Mouse (Mus musculus) heart, embryonic 13.5 days (tissue): ENCODE measurements at regions not wholly inside any gene's neighbourhood (a gene's known extent, or its start where the extent isn't known, plus 50 kb on each side); places are given as distances from the start of the nearest gene placed in this dataset.

Experiments used
- ATAC-seq: fragments of 200-750 bp; cut with Nextera tagmentation; 2 replicates; pipeline ENCODE4 v1.8.0; 2017; ENCODE audit warnings: moderate TSS enrichment; ENCODE audit not compliant: insufficient number of reproducible peaks, low FRiP score, low TSS enrichment; ENCODE audit errors: extremely low read depth
- H3K27ac ChIP-seq: fragments of 300-500 bp; sonication (generic); replicated peaks from 2 replicates; pipeline ENCODE4 v1.5.1; 2015; ENCODE audit warnings: moderate library complexity, mild to moderate bottlenecking, inconsistent platforms
- H3K27me3 ChIP-seq: fragments of 300-500 bp; sonication (generic); replicated peaks from 2 replicates; pipeline ENCODE4 v1.6.1; 2015; ENCODE audit warnings: mild to moderate bottlenecking, inconsistent platforms
- H3K36me3 ChIP-seq: fragments of 300-500 bp; sonication (generic); 2 replicates; pipeline ENCODE4 v1.6.1; 2015; ENCODE audit warnings: mild to moderate bottlenecking, inconsistent platforms
- H3K4me1 ChIP-seq: fragments of 300-500 bp; sonication (generic); 2 replicates; pipeline ENCODE4 v1.6.1; 2015; ENCODE audit warnings: inconsistent platforms
- H3K4me2 ChIP-seq: fragments of 300-500 bp; sonication (generic); 2 replicates; pipeline ENCODE4 v1.6.1; 2015; ENCODE audit warnings: inconsistent platforms, mild to moderate bottlenecking, moderate library complexity
- H3K4me3 ChIP-seq: fragments of 300-500 bp; sonication (generic); 2 replicates; pipeline ENCODE4 v1.5.1; 2015; ENCODE audit warnings: moderate library complexity, mild to moderate bottlenecking, inconsistent platforms
- H3K9ac ChIP-seq: fragments of 300-500 bp; sonication (generic); 2 replicates; pipeline ENCODE4 v1.6.1; 2015; ENCODE audit warnings: inconsistent platforms, mild to moderate bottlenecking, moderate library complexity
- H3K9me3 ChIP-seq: fragments of 300-500 bp; sonication (generic); 2 replicates; pipeline ENCODE4 v1.6.1; 2016; ENCODE audit warnings: inconsistent platforms
- WGBS: fragments of 180-500 bp; shearing (Covaris S2); methylation state at CpG from one replicate; pipeline ENCODE4 v1.1.7; 2015; ENCODE audit warnings: mixed read lengths; 5-methylcytosine and 5-hydroxymethylcytosine counted together

- no peaks in the 10 kb centered on the region for H3K4me1 ChIP-seq
- 62% methylated on average over 2 of the region's 2 CpGs for WGBS
- H3K36me3 ChIP-seq, result no peaks in the 10 kb centered on the region
- no peak overlapping the region for H3K9ac ChIP-seq
- no peak overlapping the region for H3K4me2 ChIP-seq
- H3K27me3 ChIP-seq, result no peaks in the 10 kb centered on the region
- no peaks in the 10 kb centered on the region for H3K9me3 ChIP-seq
- no peak for ATAC-seq
- no peak overlapping the region for H3K4me3 ChIP-seq
- H3K27ac ChIP-seq, result no peak overlapping the region
These were observed 67.2 kb upstream of the Btg1 start for GRCm38 (mm10) chr10:96549651-96550050.

DNA sequence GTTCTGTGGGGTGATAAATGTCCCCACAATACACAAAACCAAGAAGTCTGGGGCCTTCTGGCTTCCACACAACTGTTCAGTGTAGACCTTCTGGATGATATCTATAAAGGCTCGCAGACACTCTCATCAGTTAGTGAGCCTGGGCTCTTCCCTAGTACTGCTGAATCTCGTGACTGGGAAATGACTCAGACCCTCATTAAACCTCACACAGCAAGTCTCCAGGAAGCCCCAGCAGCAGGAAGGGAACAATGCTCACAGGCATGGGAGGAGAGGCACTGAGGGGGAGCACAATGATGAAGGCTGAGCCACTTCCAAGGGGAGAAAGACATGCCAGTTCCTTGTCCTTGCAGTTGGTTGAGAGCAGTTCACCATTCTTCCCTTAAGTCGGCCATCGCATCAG, 66.5 kb upstream of the Btg1 start:
- ATAC-seq, result no peak
- 68% methylated on average over 4 of the region's 4 CpGs for WGBS
- Histone ChIP-seq H3K4me2 (no peak overlapping the region), H3K36me3 (no peaks in the 10 kb centered on the region), H3K27ac (no peak overlapping the region), H3K27me3 (no peaks in the 10 kb centered on the region), H3K4me3 (no peak overlapping the region), H3K4me1 (no peaks in the 10 kb centered on the region), H3K9ac (no peak overlapping the region), H3K9me3 (no peaks in the 10 kb centered on the region)

GRCm38 (mm10) chr10:96557336-96557735, 59.5 kb upstream of the Btg1 start:
- 67% methylated on average over 2 of the region's 2 CpGs for WGBS
- Histone ChIP-seq H3K9me3 (no peaks in the 10 kb centered on the region), H3K27me3 (no peaks in the 10 kb centered on the region), H3K4me2 (no peak overlapping the region), H3K4me3 (no peak overlapping the region), H3K36me3 (no peaks in the 10 kb centered on the region), H3K4me1 (no peaks in the 10 kb centered on the region), H3K9ac (no peak overlapping the region), H3K27ac (no peak overlapping the region)
- ATAC-seq, result no peak

GRCm38 (mm10) chr10:96565343-96565742, 51.5 kb upstream of the Btg1 start:
- H3K36me3 ChIP-seq, result no peaks in the 10 kb centered on the region
- H3K27me3 ChIP-seq, result no peaks in the 10 kb centered on the region
- no peak for ATAC-seq
- peaks cover 4% of the 10 kb centered on the region; the same call in 1 of the 2 replicates for H3K9me3 ChIP-seq
- no peak overlapping the region for H3K27ac ChIP-seq
- H3K4me2 ChIP-seq, result no peak overlapping the region
- H3K4me3 ChIP-seq, result no peak overlapping the region
- no peak overlapping the region for H3K9ac ChIP-seq
- H3K4me1 ChIP-seq, result no peaks in the 10 kb centered on the region
